Mouse (Mus musculus): ENCODE data around the gene Rhox7a. TPM values are rescaled to one million over a fixed set of nuclear protein-coding genes. Genes with fewer than 3 reads are reported as not detected.
"Not testable (repeated sequence)": the region's sequence is repeated elsewhere in the genome, so short reads cannot be mapped to it uniquely, and the experiment has no call there.

The Rhox7a gene
- not detected for total RNA-seq (2021)

DNA sequence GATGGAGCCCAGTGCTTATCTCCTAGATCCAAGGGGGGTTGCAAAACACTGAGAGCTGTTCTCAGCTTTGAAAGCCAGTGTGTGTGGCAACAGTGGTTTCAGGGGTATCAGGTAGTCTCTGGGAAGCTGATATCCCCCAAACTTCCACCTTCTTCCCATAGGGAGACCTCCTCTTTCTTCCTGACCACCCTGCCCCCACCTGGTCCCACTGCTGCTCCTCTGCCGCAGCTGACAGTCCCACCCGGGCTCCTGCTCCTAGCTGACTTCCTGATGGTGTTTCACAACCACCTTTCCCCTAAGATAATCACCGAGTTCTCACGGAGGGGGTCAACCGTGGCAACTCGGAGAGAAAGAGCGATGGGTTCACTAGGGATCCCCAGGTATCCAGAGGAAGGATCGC, at the start of gene Rhox7a:
TSS of gene Rhox7a (plus strand) at position 301 of the 400 bp plus-strand sequence.
- intact Hi-C loops (cut with DNase I); DNase-seq (ENCODE audit: low spot score): not testable (repeated sequence)

DNA sequence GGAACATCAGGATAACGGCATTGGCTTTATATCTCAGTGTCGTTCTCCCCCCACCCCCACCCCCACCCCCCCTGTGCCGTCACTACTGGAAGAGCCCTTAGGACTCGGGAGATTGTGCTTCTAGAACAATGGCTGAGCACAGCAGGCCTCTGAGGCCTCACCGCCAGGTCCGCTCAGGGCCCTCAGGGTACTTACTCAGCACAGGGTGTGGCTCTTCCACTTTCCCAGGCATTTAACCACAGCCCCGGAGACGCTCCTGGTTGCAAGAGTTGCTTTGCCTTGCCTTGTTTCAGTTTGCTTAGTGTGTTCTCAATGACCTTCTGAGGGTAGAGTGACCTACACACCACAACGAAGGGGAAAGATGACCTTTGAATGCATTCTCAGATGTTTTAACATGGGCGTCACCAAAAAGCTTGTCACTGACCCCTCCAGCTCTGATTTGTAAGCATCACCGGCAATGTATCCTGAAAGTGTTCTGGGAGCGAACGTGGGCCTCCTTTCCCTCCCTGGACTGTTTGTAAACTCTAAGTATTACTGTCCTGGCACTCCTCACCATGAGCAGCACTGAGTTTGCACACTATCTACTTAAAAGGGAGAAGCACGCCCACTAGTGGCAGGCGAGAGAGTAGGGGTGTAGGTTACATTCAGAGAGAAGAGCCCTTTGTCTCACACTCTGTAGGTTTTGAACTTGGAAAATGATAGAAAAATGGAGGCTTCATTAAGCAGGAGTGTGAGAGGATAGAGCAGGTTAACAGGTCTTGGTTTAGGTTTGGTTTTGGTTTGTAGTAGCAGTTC, 24.0 kb upstream of the Rhox7a start:
- intact Hi-C loops (cut with DNase I): no loop called here
- no peak for DNase-seq (ENCODE audit: low spot score)

DNA sequence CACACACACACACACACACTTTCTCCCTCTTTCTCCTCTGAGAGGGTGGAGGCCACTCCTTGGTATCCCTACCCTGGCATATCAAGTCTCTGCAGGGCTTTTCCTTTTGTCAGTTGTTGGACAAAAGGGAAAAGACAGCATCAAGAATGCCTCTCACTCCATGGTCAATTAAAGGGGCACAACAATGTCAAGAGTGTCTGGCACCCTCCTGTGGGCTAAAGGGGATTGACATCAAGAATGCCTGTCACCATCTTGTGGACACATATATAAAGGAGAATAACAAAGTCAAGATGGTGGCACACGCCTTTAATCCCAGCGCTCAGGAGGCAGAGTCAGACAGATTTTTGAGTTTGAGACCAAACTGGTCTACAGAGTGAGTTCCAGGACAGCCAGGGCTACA, 22.1 kb upstream of the Rhox7a start:
- DNase-seq (ENCODE audit: low spot score): no peak
- intact Hi-C loops (cut with DNase I): no loop called here

DNA sequence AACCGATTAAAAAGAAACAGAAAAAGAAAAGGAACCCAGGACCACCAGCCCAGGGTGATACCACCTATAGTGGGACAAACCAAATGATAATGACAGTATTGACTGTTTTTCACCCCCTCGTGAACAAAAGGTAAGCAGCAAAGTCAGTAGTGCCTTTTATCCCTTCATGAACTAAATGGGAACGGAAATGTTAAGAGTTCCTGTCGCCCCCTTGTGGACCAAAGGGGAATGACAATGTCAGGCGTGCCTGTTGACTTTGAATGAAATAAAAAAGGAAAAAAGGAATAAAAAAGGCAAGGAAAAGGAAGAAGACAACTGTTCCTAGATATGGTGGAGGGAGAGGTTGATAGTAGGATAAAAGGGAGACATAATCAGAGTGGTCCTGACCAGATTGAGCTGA, 20.3 kb upstream of the Rhox7a start:
- intact Hi-C loops (cut with DNase I): no loop called here
- no peak for DNase-seq (ENCODE audit: low spot score)

DNA sequence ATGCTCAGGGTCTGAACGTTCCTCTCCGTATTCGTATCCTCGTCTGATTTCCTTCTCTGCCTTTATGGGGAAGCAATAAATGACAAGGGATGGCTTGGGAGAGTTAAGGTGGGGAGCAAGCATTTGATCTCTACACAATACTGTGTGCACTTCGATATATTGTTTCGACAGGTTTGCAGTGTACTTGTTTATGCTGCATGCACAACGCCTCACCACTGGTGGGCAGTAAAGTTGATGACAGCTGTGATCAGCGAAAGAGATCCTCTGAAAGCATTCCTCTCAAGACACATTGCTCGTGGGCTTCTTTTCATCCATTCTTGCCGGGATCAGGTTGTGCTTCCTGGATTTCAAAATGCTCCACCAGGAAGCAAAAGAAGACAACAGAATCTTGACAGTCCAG, 15.8 kb upstream of the Rhox7a start:
- DNase-seq (ENCODE audit: low spot score): no peak
- intact Hi-C loops (cut with DNase I): no loop called here

DNA sequence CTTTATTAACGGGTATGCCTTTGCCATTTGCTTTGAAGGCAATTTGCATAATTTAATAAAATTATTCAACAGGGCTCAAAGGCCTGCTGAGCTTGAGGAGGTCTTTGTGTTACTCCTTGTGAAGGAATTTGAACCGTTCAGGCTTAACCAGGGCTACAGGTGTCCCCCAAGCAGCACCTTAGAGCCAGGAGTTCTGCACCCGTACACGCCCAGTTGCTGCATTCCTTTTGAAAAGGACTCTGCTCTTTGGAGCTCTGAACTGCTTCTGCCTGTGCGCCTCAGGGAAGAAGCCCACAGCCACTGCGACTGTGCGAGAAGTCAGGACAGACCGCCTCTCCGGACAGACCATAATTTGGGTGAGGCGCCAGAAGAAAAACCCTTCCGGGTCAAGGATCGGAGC, 4.9 kb upstream of the Rhox7a start, which contains the start of gene Rhox6:
TSS of gene Rhox6 (plus strand) at position 301 of the 400 bp plus-strand sequence.
- intact Hi-C loops (cut with DNase I): not testable (repeated sequence)

DNA sequence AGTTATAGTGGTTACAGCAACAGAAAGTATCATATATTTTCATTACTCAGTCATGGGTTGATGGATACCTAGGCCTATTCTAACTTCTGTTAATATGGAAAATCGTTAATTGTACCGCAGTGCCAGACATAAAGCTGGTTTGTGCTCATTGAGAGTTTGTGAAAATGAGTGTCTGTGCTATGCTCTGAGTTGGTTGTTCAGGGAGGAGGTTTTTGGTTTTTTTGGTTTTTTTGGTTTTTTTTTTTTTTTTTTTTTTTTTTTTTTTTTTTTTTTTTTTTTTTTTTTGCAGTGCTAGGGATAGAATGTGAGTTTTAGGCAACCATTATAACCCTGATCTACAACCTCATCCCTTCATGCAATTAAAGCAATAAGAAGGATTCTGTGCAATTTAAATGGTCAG, 40.2 kb downstream of the Rhox7a start:
- intact Hi-C loops (cut with DNase I): no loop called here
- no peak for DNase-seq (ENCODE audit: low spot score)

More for the DNA sequence above, 4.9 kb upstream of the Rhox7a start, which contains the start of gene Rhox6:
- DNase-seq (ENCODE audit: low spot score): not testable (repeated sequence)

DNA sequence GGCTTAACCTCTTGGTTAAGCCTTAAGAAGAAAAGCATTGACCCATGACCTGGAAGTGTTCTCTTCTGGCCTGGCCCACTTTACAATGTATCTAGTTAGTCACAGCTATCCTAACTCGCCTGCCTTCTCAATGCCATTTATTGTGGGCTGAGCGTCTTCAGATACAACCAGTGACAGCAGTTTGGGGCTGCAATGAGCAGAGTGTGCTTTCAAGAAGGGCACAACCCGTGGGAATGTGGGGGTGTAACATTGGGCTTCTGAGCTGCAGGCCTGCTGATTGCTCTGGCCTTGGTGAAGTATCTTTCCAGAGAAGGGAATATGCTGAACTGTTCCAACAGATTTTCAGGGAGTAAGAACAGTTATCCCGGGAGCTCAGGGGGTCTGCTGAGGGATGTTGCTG, 47.4 kb downstream of the Rhox7a start, which contains the start of gene Rhox8:
TSS of gene Rhox8 (minus strand) at position 101 of the 400 bp plus-strand sequence.
- DNase-seq (ENCODE audit: low spot score): no peak
- intact Hi-C loops (cut with DNase I): no loop called here

Other genes with a start within 250 kb of the Rhox7a start
- gene Rhox4f, start 224.0 kb upstream of the Rhox7a start, total RNA-seq (2021): not detected
- not detected for gene Rhox3g, start 203.1 kb upstream of the Rhox7a start, total RNA-seq (2021)
- gene Rhox2g, start 188.2 kb upstream of the Rhox7a start, total RNA-seq (2021): not detected
- not detected for gene Rhox4g, start 180.4 kb upstream of the Rhox7a start, total RNA-seq (2021)
- not detected for gene Rhox3h, start 162.9 kb upstream of the Rhox7a start, total RNA-seq (2021)
- gene Rhox2h, start 158.4 kb upstream of the Rhox7a start, total RNA-seq (2021): not detected
- gene Rhox5, start 26.8 kb upstream of the Rhox7a start, total RNA-seq (2021): 1 to 10 TPM in 1 of 2 experiments, under 1 TPM in 1; 0.73 to 2.1 TPM
- gene Rhox6, start 4.8 kb upstream of the Rhox7a start, total RNA-seq (2021): not detected
- gene Rhox8, start 47.3 kb downstream of the Rhox7a start, total RNA-seq (2021): not detected
- not detected for gene Rhox7b, start 65.5 kb downstream of the Rhox7a start, total RNA-seq (2021)
- gene Rhox9, start 70.1 kb downstream of the Rhox7a start, total RNA-seq (2021): not detected
- gene Btg1-ps1, start 187.1 kb downstream of the Rhox7a start, total RNA-seq (2021): not detected
- not detected for gene Btg1-ps2, start 211.4 kb downstream of the Rhox7a start, total RNA-seq (2021)
- gene Rhox10, start 234.8 kb downstream of the Rhox7a start, total RNA-seq (2021): not detected

Measured in heart, postnatal 25 days (tissue).